Mouse (Mus musculus) G1E (cell line): ENCODE results near the gene Nosip. TPM values are rescaled to one million over a fixed set of nuclear protein-coding genes. Genes with fewer than 3 reads are reported as not detected.

Source experiments
- ATAC-seq: 2 replicates; pipeline ENCODE4 v1.8.0; 2016; ENCODE audit warnings: mild to moderate bottlenecking; ENCODE audit not compliant: insufficient number of reproducible peaks, poor library complexity, low FRiP score, severe bottlenecking; ENCODE audit errors: extremely low read depth
- DNase-seq: peaks from one replicate; pipeline ENCODE4 v3.0.0; 2012; ENCODE audit warnings: low spot score
- H3K27me3 ChIP-seq: 2 replicates; pipeline ENCODE4 v1.6.1; 2012; ENCODE audit warnings: mild to moderate bottlenecking, low read length, inconsistent platforms; ENCODE audit not compliant: insufficient read depth
- H3K36me3 ChIP-seq: replicated peaks from 2 replicates; pipeline ENCODE3; 2012; ENCODE audit warnings: mild to moderate bottlenecking, inconsistent platforms
- H3K4me1 ChIP-seq: 2 replicates; pipeline ENCODE4 v1.6.1; 2012; ENCODE audit warnings: low read depth, low read length, inconsistent platforms, mixed read lengths; ENCODE audit not compliant: insufficient read depth
- H3K4me3 ChIP-seq: 2 replicates; pipeline ENCODE4 v1.5.1; 2012; ENCODE audit warnings: low read depth, mild to moderate bottlenecking, inconsistent platforms, low read length, moderate library complexity, mixed read lengths
- H3K9me3 ChIP-seq: replicated peaks from 2 replicates; pipeline ENCODE4 v1.6.1; 2012; ENCODE audit warnings: inconsistent platforms
- CTCF ChIP-seq: IDR thresholded peaks from 2 replicates; pipeline ENCODE4 v1.5.1; 2012; ENCODE audit warnings: low read depth, low read length, inconsistent platforms, mixed read lengths
- GATA1 ChIP-seq: IDR thresholded peaks from 2 replicates; pipeline ENCODE4 v1.6.1; 2012; ENCODE audit warnings: borderline replicate concordance, low read length, inconsistent platforms, mixed read lengths
- GATA2 ChIP-seq: IDR thresholded peaks from 2 replicates; pipeline ENCODE4 v1.6.1; 2012; ENCODE audit warnings: low read depth, low read length, inconsistent platforms, borderline replicate concordance
- POLR2AphosphoS5 ChIP-seq: IDR thresholded peaks from 2 replicates; pipeline ENCODE4 v1.6.1; 2012; ENCODE audit warnings: low read depth, low read length, inconsistent platforms; ENCODE audit not compliant: insufficient replicate concordance
- TAL1 ChIP-seq: conservative IDR thresholded peaks from 2 replicates; pipeline ENCODE4 v1.6.1; 2012; ENCODE audit warnings: low read depth, low read length, inconsistent platforms, mixed read lengths
- polyA plus RNA-seq: library from polyadenylated mRNA; stranded (reverse); fragments of >175 nt; gene quantifications from 2 replicates; pipeline ENCODE4 v1.2.3, GENCODE M21; 2012
- total RNA-seq, 2 experiments: library from RNA; stranded (forward) in 1 of 2; stranded (reverse) in 1 of 2; fragments of 200-1000 nt in 1 of 2; fragments of >200 nt in 1 of 2; fragmentation: Nextera tagmentation in 1 of 2; gene quantifications; 2 replicates each; pipeline ENCODE4 v1.2.3; 2014 to 2017

Nosip gene
- total and polyA plus RNA-seq, 3 experiments, result 43.6 to 110 (median 49.4) TPM

DNA sequence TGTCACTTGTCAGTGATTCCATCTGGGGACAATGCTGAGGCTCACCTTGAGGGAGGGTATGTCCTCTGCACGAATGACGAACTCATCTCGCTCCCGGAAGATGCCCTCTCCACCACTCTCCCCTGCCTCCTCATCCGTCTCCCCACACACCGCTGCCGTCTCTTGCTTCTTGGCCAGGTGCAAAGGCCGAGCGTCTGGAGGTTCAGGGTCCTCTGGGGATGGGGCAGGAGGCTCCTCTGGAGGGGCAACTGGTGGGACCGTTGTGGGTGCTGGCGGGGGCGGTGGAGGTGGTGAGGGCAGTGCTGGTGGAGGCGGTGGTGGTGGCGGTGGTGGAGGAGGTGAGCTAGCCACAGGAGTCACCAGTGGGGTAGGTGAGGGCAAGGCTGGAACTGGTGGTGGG, 18.9 kb upstream of the Nosip start:
- Histone ChIP-seq H3K27me3 (no peaks in the 10 kb centered on the region), H3K4me1 (peaks cover 29% of the 10 kb centered on the region), H3K4me3 (no peak overlapping the region), H3K36me3 (peaks cover 98% of the 10 kb centered on the region), H3K9me3 (no peaks in the 10 kb centered on the region)
- TF ChIP-seq GATA2 (no peak), GATA1 (no peak), POLR2AphosphoS5 (no peak), CTCF (no peak), TAL1 (no peak)
- DNase-seq (no peak), ATAC-seq (no peak)

DNA sequence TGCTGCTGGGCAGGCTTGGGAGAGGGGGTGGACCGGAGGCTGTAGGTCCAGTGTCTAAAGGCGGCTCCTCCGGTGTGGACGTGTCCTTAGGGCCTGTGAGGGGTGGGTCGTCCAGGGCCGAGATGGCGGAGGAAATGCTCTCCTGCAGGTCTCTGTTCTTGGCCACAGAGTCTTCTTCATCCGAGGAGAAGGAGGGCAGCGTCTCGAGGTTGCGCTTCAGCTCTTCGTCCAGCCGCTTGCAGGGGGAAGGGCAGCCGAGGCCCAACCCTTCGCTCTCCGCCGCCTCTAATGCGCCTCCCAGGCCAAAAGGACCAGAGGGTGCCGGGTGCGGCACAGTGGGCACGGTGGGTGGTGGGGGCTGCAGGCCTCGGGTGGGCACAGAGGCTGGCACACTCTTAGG, 16.5 kb upstream of the Nosip start:
- no peak for ATAC-seq
- peaks cover 99% of the 10 kb centered on the region for H3K36me3 ChIP-seq

DNA sequence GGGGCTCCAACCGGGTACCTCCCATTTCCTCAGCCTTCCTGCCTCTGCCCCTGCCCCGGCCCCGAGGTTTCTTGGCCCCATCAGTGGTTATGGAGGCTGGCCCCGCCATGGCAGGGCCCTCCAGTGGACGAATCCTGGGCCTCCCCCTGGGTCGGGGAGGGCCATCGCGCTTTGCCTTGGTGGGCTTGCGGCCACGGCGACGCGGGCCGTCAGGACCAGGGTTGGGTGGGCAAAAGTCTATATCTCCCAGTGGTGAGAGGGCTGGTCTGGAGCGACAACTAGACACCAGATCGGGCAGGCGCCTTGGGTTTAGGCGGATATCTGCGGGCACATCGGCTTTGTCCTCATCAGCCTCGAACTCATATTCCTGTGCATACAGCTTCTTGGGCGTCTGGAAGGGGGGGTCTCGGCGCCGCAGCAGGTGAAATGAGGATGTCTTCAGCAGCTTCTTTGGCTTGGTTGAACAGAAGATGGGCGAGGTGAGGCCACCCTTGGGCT, 15.3 kb upstream of the Nosip start:
- no peak for ATAC-seq
- no peak for DNase-seq
- no peaks in the 10 kb centered on the region for H3K9me3 ChIP-seq
- peaks cover 48% of the 10 kb centered on the region for H3K4me1 ChIP-seq
- peaks cover 98% of the 10 kb centered on the region for H3K36me3 ChIP-seq
- TF ChIP-seq CTCF (no peak), TAL1 (no peak), GATA1 (no peak)
- no peak overlapping the region for H3K4me3 ChIP-seq
- no peaks in the 10 kb centered on the region for H3K27me3 ChIP-seq

More for the DNA sequence above, 16.5 kb upstream of the Nosip start:
- Histone ChIP-seq H3K4me1 (peaks cover 37% of the 10 kb centered on the region), H3K9me3 (no peaks in the 10 kb centered on the region), H3K27me3 (no peaks in the 10 kb centered on the region), H3K4me3 (no peak overlapping the region)
- DNase-seq, result no peak
- TF ChIP-seq GATA1 (no peak), CTCF (no peak), POLR2AphosphoS5 (no peak), TAL1 (no peak), GATA2 (no peak)

DNA sequence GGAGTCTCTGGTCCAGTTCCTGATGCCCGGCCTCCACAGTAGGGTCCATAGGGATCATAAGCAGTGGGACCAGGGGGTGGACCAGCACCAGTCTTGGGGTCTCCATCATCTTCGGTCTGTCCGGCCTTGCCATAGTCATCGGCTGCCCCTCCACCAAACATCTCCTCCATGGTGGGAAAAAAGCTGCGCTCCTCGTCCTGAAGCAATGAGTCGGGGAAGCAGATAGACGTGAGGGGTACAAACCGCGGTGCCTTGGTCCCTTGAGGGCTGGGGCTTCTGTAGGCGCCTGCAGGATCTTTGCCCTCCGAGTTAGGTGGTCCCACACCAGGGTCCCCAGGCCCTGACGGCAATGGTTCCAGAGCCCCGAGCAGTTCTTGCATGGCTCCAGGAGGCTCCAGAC, 14.7 kb upstream of the Nosip start:
- peaks cover 53% of the 10 kb centered on the region for H3K4me1 ChIP-seq
- ATAC-seq (no peak), DNase-seq (no peak)
- H3K9me3 ChIP-seq, result no peaks in the 10 kb centered on the region
- peaks cover 92% of the 10 kb centered on the region for H3K36me3 ChIP-seq
- H3K27me3 ChIP-seq, result no peaks in the 10 kb centered on the region
- TF ChIP-seq TAL1, result no peak
- H3K4me3 ChIP-seq, result no peak overlapping the region

DNA sequence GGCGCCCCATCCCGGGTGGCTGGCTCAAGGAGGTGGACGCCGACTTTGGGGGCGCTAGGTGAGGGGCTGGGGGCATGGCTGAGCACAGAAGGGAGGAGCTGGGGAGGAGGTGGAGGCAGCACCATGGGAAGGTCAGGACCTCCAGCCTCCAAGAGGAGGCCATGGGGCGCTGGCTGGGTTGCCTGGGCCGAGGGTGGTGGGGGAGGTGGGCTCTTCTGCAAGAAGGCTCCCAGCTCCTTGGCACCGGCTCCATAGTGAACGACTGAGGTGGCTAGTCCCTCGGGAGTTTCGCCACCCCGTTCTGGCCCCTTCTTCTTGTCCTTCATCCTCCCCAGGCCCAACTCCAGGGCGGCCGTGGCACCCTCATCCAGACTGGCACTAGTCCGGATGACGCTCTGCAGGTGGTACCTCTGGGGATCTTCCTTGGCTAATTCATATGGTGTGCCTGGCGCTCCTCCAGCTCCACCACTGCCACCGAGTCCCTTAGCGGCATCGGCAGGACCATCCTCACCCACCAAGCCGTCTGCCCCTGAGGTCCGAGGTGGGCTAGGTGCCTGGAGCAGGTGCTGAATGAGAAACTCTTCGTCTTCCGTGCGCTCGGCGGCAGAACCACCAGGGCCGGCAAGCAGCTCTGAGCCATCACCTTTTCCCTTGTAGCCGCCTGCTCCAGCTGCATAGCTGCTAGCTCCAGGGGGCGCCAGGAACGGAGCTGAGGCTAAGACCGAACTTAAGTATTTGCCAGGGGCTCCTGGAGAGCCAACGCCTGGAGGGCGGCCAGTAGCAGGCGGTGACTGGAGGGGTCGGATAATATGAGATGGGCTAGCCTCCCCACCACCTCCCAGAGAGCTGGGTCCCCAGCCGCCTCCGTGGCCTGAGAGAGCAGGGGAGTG, 14.0 kb upstream of the Nosip start:
- peaks cover 84% of the 10 kb centered on the region for H3K36me3 ChIP-seq

DNA sequence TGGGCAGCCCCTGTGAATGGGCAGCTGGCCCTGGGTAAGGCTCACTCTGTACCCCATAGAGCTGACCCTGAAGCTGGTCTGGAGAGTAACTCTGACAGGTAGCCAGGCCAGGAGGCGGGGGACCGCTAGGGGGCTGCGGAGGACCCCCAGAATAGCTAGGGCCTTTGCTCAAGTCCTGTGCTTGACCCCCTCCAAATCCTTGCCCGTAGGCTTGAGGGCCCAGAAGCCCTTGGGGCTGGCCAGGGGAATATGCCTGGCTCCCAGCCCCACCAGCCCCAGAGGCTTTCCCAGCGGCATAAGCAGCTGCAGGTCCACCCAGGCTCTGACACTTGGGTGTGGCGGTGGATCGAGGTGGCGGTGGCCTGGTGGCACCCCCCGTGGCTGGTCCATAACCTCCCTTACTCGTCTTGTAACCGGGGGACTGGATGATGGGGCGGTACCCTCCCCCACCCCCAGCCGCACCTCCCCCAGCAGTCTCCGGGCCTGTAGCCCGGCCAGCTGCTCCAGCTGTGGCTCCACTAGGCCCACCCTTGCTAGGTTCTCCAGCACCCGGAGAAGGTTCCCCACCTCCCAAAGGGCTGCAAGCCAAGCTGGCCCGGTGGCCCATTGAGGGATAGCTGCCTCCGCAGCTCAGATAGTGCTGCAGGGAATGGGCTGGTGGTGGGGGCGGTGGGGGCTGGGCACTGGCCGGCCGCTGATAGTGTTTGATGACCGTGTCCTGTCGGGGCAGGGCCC, 13.1 kb upstream of the Nosip start:
- ATAC-seq, result no peak
- TF ChIP-seq POLR2AphosphoS5 (no peak), TAL1 (no peak), GATA1 (no peak), CTCF (no peak), GATA2 (no peak)
- H3K4me3 ChIP-seq, result no peak overlapping the region
- H3K4me1 ChIP-seq, result peaks cover 53% of the 10 kb centered on the region
- DNase-seq, result no peak
- H3K36me3 ChIP-seq, result peaks cover 76% of the 10 kb centered on the region
- no peaks in the 10 kb centered on the region for H3K9me3 ChIP-seq
- no peaks in the 10 kb centered on the region for H3K27me3 ChIP-seq

More for the DNA sequence above, 14.0 kb upstream of the Nosip start:
- Histone ChIP-seq H3K4me1 (peaks cover 48% of the 10 kb centered on the region), H3K4me3 (no peak overlapping the region), H3K9me3 (no peaks in the 10 kb centered on the region), H3K27me3 (no peaks in the 10 kb centered on the region)
- TF ChIP-seq CTCF, result no peak
- TF ChIP-seq GATA2, result no peak
- no peak for TF ChIP-seq GATA1
- TF ChIP-seq POLR2AphosphoS5, result no peak
- TF ChIP-seq TAL1, result no peak
- no peak for ATAC-seq
- DNase-seq, result no peak
